Mouse (Mus musculus) layer of hippocampus, adult 9-10 months (tissue): ENCODE data around the gene Dgkg.
A peak's percentile ranks its signal among the peaks of the same experiment; 100 is the strongest.

Experiments
- DNase-seq: peaks from one replicate; pipeline ENCODE4 v3.0.0; 2022; ENCODE audit warnings: low spot score

Dgkg gene

GRCm38 (mm10) chr16:22436106-22436505 is 220.9 kb downstream of the Dgkg start:
- DNase-seq, result no peak

- no peak for DNase-seq
These were observed 222.5 kb downstream of the Dgkg start for GRCm38 (mm10) chr16:22434530-22434929.

GRCm38 (mm10) chr16:22433944-22434343 is 223.1 kb downstream of the Dgkg start:
- DNase-seq, result no peak

GRCm38 (mm10) chr16:22431773-22432172 is 225.2 kb downstream of the Dgkg start:
- no peak for DNase-seq

GRCm38 (mm10) chr16:22431335-22431734 is 225.7 kb downstream of the Dgkg start:
- no peak for DNase-seq

- no peak for DNase-seq
These were observed 226.6 kb downstream of the Dgkg start for GRCm38 (mm10) chr16:22430211-22430951.

GRCm38 (mm10) chr16:22429377-22429776 is 227.6 kb downstream of the Dgkg start:
- DNase-seq, result no peak

- peak; percentile 88 for DNase-seq
These were observed 228.1 kb downstream of the Dgkg start for GRCm38 (mm10) chr16:22428853-22429341.

GRCm38 (mm10) chr16:22426866-22427265 is 230.2 kb downstream of the Dgkg start:
- DNase-seq, result no peak

- no peak for DNase-seq
These were observed 234.8 kb downstream of the Dgkg start for GRCm38 (mm10) chr16:22422256-22422655.
